Mouse (Mus musculus) cerebellum, adult (tissue): ENCODE results near the gene Fbxo36.

ENCODE experiments used
- ATAC-seq: cut with Nextera tagmentation; 2 replicates; pipeline ENCODE4 v1.9.2; 2017; ENCODE audit warnings: mild to moderate bottlenecking, moderate library complexity, mixed read lengths; ENCODE audit not compliant: insufficient number of reproducible peaks, low FRiP score, low TSS enrichment

The Fbxo36 gene

DNA sequence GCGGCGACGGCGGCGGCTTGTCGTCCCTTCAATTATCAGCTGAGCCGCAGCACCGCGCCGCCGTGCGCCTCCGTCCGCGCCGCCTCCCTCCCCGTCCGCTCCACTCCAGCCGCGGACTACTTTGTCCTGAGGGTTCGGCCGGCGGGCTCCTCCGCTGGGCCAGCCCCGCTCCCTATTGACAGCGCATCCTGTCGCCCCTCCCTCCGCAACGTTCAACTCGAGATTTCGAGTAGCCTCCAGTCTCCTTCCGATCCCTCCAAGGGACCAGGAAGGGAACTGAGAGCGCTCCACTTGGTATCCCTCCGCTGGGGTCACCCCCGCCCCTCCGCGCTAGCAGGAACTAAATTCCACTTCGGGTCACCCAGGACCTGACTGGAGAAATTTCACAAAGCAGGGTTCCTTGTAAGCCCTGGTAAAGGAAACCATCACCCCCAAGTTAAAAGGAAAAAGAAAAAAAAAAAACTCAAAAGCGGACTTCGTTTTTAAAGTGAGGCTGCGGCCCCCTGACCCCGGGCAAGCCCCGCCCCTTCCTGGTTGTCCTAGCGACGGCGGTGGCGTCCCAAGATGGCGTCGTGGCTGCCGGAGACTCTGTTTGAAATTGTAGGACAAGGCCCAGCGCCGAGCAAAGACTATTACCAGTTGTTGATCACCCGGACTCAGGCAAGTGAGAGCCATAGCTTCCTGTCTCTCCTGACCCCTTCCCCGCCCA lies at the start of gene Fbxo36:
Gene Fbxo36, plus strand, starts transcription at position 533 of the 709 bp plus-strand sequence.
- ATAC-seq = peak; percentile 80

DNA sequence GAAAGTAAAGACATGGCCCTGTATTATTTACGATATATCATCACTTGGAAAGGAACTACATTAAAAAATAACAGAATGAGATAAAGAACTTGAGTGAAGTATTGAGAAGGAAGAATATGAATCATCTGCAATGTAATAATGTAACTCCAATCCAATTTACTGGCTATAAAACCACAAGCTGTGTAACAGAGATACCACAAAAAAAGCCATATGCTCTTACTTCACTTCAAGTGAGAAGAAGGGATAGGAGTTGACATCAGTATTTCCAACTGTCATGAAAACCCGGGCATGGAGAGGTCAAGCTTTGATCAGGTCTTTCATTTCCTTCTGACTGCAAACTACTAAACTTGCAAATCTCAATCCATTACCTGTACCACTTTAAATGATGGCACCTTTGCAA lies 48.2 kb upstream of the Fbxo36 start:
- no peak for ATAC-seq

DNA sequence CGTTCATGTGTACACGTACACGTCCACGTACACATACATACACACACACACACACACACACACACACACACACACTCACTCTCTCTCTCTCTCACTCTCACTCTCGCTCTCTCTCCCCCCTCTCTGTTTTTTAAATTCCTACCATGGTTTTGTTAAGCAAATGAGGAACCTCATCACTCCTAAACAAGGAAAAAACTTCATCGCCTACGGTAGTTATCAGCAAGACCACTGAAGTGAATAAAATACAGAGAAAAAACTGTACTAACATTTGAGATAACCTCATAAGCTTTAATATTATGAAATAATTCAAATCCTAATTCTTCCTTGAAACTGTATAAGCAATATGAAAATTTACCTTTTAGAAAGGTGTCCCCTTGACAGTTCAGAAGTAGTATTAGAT lies 44.3 kb upstream of the Fbxo36 start:
- ATAC-seq = no peak

DNA sequence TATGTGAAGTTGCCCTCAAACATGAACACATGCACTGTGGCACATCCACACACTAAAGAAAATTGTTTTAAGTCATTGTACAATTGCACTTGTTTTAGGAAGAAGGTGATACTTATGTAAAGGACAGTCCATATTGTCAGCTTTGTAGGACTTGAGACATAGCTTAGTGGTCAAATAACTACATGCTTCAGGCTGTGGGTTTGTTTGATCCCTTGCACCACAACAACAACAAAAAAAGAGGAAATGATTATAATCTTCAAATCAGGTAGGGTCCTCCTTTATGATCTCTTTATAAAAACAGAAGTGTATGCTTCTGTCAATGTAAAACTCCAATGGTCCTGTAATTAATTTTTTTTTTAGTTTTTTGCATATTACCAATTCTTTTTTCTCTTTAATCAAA lies 40.5 kb upstream of the Fbxo36 start:
- no peak for ATAC-seq

DNA sequence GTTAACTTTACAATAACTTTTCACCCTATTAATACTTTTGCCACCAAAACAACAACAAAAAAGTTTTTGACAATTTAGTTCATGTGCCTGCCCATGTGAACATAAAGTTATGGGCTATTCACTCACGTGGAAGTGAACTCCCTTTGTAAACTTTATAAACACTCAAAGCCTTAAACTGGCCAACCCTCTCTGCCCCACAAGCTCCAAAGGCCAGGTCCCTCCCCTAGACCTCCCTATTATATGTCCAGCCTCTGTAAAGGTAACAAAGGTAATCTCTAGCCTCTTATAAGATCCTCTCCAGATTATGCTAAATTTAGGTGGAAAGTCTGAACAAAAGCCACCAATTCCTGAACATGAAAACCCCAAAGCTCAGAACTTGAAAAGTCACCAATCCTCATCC lies 35.9 kb upstream of the Fbxo36 start:
- ATAC-seq = no peak

DNA sequence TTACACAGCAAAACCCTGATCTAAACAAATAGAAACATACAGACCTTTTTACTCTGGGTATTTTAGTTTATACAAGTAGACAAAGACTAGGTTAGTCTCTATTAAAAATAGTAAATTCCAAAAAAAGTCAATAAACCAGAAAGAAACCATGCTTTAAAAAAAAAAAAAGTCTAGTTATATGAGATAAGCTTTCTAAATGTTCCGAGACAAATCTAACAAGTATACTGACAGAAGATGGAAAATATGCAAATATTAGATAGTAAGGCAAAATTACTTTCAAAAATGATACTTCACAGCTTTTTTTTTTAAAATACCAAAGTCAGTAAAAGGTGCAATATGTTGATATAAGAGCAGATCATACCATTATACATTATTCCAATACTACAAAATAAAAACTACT lies 22.0 kb upstream of the Fbxo36 start:
- no peak for ATAC-seq

DNA sequence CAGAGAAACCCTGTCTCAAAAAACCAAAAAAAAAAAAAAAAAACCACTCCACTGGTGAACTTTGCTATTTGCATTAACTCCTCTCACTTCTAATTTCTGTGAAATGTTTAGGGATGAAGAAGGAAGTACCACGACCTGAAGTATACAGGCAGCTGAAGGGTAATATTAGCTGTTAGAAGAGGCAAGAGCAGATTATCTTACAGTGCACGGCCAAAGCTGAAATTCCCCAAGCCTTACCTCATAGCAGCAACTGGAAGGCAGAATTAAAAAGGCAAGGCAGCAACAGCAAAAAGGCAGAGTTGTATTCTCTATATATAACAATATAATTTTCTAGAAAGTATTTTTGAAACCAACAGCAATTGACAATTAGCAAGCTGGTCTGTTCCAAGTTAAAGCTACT lies 14.6 kb upstream of the Fbxo36 start:
- no peak for ATAC-seq

DNA sequence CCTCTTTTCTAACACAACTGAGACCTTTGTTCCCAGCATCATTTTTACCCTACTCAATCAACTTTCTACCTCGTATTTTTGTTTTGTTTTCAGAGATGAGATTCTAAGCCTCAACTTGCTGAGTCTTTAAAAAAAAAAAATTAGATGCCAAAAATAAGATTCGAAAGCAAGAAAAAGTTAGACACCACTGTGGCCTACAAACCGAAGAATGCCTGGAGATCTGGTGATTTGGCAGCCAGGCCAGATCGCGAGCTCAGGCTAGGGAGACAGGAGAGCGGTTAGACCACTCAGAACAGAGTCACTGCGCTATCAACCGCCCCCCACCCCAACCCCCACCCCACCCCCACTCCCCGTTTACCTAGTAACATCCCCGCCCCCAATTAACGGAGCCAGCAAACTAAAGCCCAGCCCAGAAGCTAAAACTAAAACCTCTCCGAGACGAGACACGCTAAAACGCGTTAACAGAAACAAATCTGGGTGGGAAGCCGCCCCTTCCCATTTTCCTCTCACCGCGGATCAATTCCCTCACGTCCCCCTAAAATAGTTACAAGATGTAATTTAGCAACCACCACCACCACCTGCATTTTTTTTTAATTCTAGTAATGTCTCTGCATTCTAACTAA lies 2.0 kb upstream of the Fbxo36 start:
- no peak for ATAC-seq

DNA sequence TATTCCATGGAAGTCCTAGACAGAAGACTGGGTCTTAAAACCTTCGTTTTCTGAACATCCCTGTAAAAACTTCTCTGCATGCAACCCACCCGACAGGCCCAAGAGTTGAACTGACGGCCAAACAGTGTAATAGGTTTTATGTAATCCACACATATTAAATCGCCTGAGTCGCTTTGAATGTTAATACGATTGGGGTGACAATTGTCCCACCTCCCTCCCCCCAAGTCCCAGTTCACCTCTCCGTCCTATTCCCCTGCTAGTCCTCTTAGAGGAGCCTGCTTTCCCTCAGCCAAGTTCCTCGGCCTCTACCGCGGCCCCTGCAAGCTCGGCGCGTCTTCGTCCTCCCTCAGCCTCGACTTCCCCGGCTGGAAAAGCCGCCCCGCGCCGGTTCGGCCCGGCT lies 1.5 kb upstream of the Fbxo36 start:
- no peak for ATAC-seq

DNA sequence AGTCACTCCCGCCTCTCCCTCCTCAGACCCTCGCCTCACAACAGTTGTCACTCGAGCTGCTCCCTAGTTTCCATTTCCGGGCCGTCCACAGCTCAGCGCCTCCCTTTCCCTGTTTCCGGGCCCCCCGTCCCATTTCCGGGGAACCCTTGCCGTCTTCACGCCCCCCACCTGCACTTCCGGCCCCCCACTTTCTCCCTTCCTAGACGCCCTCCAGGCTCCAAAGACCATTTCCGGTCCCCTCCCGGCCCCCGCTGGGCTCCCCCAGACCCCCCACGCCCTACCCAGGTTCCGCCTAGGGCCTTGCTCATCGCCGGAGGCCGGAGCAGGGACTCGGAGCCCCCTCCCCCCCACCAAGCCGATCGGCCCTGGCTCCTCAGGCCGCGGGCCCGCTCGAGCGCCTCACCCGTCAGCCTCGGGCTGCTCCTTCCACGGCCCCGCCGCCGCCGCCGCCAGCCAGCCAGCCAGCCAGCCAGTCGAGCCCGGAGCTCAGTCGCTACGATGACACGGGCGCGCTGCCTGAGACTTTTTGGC lies 955 bp upstream of the Fbxo36 start:
- peak; percentile 26; the same call in 1 of the 2 replicates for ATAC-seq

DNA sequence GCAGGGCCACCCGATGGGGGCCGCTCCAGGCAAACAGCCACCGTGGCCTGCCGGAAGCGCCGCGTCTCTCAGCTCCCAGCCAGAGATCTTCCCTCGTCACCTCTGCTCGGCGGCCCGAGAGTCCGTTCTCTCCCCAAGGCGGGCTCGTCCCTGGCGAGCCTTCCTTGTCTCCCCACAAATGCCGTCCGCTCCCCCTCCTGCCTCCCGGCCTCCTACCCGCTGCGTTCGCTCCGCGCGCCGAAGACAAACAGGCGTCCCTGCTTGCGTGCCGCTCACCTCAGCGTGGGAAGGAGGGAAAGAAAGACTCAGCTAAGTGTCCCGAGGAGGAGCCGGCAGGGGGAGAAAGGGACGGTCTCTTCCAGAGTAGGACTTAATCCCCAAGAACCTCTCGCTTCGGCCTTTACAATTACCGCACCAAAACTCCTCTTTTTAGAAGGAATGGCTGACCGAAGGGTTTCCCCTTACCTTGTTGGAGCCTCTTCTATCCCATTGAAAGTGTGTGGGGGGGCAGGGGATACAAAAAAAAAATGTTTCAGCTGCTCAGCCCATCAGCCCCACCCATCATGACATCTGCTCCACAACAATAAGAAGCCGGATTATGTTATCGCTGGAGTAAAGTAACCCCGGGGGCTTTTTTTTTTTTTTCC lies 500 bp downstream of the Fbxo36 start, which contains the start of gene Trip12:
Gene Trip12, minus strand, starts transcription at position 499 of the 647 bp plus-strand sequence.
- ATAC-seq = no peak; the same call in 1 of the 2 replicates

DNA sequence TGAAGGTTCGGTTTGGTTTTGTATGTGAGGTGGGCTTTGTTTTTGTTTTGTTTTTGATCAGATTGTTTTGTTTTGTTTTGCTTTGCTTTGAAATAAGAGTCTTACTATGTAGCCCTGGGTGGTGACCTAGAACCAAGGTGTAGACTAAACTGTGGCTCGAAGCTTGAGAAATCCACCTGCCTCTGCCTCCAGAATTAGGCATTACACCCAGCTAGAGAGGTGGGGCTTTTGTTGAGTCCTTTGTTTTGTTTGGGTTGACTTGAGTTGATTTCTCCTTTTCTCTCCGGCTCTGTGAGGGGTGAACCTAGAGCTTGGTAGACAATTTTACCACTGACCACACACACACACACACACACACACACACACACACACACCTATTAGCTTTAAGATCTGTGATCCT lies 1.4 kb downstream of the Fbxo36 start:
- no peak for ATAC-seq

DNA sequence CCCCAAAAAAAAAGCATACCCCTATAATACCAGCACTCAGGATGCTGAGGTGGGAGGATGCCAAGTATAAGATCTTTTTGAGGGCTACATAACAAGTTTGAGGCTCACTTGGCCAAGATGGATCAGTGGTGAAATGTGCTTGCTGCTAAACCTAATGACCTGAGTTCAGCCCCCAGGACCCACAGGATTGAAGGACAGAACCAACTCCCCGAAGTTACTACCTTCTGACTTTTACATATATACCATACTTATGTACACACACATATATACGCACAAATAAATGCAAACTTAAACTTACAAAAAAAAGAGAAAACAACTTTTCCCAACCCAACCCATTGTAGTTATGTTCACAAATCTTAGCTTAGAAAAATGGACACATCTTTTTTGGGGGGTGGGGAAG lies 3.7 kb downstream of the Fbxo36 start:
- no peak for ATAC-seq

DNA sequence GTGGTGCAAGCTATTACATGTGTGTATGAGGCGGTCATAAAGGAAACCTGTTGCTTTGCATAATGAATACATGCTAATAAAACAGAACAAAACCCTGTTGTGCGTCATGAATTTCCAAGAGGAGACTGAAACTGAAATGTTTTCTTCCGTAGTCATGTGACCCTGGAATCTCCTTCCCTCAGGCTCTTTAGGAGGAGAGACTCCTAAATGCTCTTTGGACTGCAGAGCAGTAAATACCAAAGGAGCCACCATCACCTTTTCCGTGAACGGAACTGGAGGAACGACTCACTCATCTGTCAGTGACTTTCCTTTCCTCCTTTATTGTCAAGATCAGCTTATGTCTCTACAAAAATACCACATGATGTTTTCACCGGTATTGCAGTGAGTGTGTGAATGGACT lies 8.1 kb downstream of the Fbxo36 start:
- no peak for ATAC-seq

DNA sequence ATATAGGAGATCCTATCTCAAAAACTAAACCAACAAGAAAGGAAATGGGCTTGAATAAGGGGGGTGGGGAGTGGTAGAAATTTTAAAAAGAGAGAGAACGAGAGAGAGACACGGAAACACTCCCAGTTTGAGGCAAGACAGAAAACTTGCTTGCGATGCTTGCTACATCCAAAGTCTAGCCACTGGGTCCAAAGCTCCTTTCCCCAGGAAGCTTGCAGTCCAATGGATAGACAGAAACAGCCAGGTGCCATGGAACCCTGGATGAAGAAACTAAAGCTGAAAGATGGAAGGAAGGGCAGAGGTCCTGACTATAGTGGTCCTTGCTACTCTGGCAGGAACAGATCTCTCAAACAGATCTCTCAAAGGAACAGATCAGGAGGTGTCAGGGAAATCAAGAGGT lies 8.7 kb downstream of the Fbxo36 start:
- no peak for ATAC-seq

DNA sequence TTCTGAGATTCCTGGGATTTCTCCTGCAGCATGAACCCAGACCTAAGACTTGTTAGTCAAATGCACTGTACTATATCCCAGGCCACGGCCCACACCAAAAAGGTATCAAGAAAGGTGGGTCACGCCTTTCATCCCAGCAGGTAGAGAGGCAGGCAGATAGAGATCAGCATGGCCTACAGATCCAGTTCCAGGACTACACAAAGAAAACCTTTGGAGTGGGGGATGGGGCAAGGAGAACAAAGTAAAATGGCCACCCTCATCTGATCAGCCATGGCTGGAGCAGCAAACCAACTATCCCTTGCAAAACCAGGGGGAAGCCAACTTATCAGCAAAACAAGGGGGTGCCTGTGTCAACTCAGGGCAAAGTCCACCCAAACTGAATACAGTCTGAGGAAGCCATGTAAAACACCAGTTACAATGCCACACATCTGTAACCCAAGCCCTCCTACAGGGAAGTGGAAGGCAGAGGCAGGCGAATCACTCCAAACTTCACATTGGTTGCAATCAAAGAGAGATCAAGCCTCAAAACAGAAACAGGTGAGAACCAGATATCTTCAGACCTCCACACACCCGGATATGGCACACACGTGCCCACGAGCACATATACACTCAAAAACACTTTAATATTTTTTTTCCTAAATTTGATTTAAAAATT lies 9.3 kb downstream of the Fbxo36 start:
- no peak for ATAC-seq

DNA sequence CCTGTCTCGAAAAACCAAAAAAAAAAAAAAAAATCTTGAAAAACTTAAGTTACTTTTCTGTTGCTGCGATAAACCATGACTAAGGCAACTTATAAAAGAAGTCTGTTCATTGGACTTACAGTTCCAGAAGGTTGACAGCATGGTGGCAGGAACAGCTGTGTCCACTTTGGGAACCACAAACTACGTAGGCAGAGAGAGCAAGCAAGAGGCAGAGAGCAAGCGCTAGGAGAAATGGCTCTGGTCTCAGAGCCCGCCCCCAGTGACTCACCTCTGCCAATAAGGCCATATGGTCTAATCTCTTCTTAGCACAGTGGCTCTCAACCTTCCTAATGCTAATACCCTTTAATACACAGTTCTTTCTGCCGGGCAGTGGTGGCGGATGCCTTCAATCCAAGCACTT lies 10.2 kb downstream of the Fbxo36 start:
- no peak for ATAC-seq

DNA sequence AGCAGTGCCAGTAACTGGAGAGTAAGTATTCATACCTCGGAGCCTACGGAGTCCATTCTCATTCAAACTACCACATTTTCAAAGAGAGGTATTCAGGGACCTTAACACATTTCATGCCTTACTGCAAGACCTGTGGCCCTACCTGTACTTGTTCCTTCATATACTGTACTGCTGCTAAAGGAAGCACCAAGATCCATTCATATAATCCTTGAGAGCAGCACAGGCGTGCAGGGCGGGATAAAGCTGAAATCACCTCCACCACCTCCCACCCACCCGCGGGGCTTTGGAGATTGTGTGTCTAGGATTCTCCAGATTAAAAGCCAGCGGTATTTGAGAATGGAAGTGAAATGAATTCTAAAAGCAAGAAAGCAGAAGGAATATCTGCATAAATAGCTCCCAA lies 10.8 kb downstream of the Fbxo36 start:
- no peak for ATAC-seq

DNA sequence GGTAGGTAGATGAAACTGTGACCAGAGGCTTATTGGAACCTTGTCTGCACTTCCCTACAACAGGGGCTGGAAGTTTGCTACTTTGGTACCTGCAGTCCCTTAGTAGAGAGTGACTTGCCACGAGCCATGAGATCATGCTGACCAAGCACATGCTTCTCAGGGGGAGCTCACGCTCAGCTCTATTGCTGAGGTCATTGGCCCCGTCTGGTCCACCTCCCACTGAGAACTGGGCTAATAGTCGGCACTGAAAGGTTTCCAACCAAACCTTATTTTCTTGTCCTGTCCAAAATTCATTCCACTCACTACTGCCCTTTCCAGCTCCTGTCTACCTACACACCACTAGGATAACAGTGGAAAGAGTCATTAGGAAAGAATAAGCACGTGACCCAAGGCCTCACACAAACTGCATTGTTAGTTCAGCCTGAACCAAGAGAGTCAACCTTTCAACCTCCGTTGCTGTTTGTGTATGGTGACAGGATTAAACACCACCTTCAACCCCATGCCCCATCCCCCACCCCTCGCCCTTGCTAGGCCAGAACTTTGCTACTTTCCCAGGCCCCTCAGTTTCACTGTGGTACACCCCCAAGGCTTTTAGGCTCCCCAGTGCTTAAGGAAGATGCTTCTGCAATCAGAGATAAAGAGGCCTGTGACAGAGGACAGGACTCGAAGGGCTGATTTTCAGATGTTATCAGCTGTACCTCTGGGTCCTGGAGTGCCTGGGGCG lies 12.0 kb downstream of the Fbxo36 start:
- no peak for ATAC-seq

DNA sequence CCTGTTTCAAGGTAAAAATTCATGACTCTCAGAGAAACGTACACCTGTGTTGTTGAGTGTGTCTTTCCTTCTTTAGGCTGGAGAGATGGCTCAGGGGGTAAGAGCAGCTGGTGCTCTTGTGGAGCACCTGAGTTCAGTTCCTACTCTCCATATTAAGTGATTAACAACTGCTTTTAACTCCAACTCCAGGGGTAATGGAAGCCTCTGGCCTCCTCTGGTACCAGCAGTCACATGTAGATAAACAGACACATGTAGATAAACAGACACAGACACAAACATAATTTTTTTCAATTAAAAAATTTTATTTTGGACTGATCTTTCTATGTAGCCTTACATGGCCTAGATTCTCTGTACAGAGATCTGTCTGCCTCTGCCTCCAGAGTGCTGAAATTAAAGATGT lies 14.1 kb downstream of the Fbxo36 start:
- no peak for ATAC-seq
